Mouse (Mus musculus): ENCODE measurements around the gene Nsmf.

DNA sequence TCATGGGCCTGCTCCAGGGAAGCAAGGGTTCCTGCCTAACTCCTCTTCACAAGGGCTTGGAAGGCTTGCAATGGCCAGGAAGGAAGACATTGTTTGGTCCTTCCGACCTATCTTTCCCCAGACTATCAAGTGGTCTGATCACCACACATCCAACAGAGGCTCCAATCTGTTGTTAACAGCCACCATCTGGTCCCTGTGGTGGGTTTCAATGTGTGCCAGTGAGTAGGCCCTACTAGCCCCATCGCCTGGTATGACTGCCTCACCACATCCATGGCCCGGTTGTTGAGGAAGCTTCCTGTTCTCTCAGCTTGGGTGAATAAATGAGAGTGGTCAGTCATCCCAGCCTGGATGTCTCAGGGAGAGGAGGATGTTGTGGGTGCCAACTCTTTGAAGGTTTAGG lies 34.5 kb downstream of the Nsmf start:
- no peak for TF ChIP-seq POLR2A (IDR thresholded peaks at IDR 0.05; ENCODE audit: control insufficient read depth, low read depth, low read length)
- no peak for TF ChIP-seq CTCF (IDR thresholded peaks at IDR 0.05; ENCODE audit: control insufficient read depth, insufficient read depth, insufficient replicate concordance, low read depth, low read length)

All from testis, adult 2 months (tissue).